Mouse (Mus musculus): ENCODE results near the gene Fam189a1.

The Fam189a1 gene

GRCm38 (mm10) chr7:64872743-64873241 is 283.6 kb downstream of the Fam189a1 start, which contains the start of gene Nsmce3:
Gene Nsmce3 (minus strand): TSS chr7:64872997.
- peak; percentile 97 for DNase-seq

GRCm38 (mm10) chr7:64871987-64872742 is 284.2 kb downstream of the Fam189a1 start:
- no peak for DNase-seq

- DNase-seq, result no peak
Measured at GRCm38 (mm10) chr7:64869549-64870065, 286.8 kb downstream of the Fam189a1 start.

GRCm38 (mm10) chr7:64863538-64863937 is 292.8 kb downstream of the Fam189a1 start:
- no peak for DNase-seq

GRCm38 (mm10) chr7:64862978-64863377 is 293.4 kb downstream of the Fam189a1 start:
- DNase-seq, result no peak

- no peak for DNase-seq
Measured at GRCm38 (mm10) chr7:64856526-64857082, 299.8 kb downstream of the Fam189a1 start.

- no peak for DNase-seq
Measured at GRCm38 (mm10) chr7:64855976-64856375, 300.4 kb downstream of the Fam189a1 start.

- DNase-seq, result no peak
Measured at GRCm38 (mm10) chr7:64855389-64855927, 300.9 kb downstream of the Fam189a1 start.

GRCm38 (mm10) chr7:64850791-64851190 is 305.6 kb downstream of the Fam189a1 start:
- no peak for DNase-seq

- no peak for DNase-seq
Measured at GRCm38 (mm10) chr7:64847366-64847899, 308.9 kb downstream of the Fam189a1 start.

GRCm38 (mm10) chr7:64846061-64846460 is 310.3 kb downstream of the Fam189a1 start:
- no peak for DNase-seq

- no peak for DNase-seq
Measured at GRCm38 (mm10) chr7:64840946-64841659, 315.3 kb downstream of the Fam189a1 start.

- no peak for DNase-seq
Measured at GRCm38 (mm10) chr7:64840576-64840895, 315.8 kb downstream of the Fam189a1 start.

- peak; percentile 59 for DNase-seq
Measured at GRCm38 (mm10) chr7:64839801-64840575, 316.4 kb downstream of the Fam189a1 start.

GRCm38 (mm10) chr7:64839281-64839680 is 317.1 kb downstream of the Fam189a1 start:
- DNase-seq, result no peak

GRCm38 (mm10) chr7:64830214-64830995 is 326.0 kb downstream of the Fam189a1 start:
- DNase-seq, result no peak

GRCm38 (mm10) chr7:64821081-64821480 is 335.3 kb downstream of the Fam189a1 start:
- DNase-seq, result no peak

GRCm38 (mm10) chr7:64819683-64820082 is 336.7 kb downstream of the Fam189a1 start:
- no peak for DNase-seq

- no peak for DNase-seq
Measured at GRCm38 (mm10) chr7:64808876-64809275, 347.5 kb downstream of the Fam189a1 start.

GRCm38 (mm10) chr7:64805100-64805499 is 351.3 kb downstream of the Fam189a1 start:
- no peak for DNase-seq

- DNase-seq, result no peak
Measured at GRCm38 (mm10) chr7:64795554-64795953, 360.8 kb downstream of the Fam189a1 start.
